Mouse (Mus musculus) frontal cortex, postnatal 25 days (tissue): ENCODE data around the gene Rhox3f.
"Not testable (repeated sequence)": the region's sequence is repeated elsewhere in the genome, so short reads cannot be mapped to it uniquely, and the experiment has no call there.

Experiments
- DNase-seq, 2 experiments: peaks; one replicate each; pipeline ENCODE4 v3.0.0; 2022; ENCODE audit warnings: low spot score in 2 of 2

Gene Rhox3f

GRCm38 (mm10) chrX:37580692-37581091 is at the start of gene Rhox3f:
TSS of gene Rhox3f (plus strand) at chrX:37580992.
- not testable (repeated sequence) for DNase-seq

DNA sequence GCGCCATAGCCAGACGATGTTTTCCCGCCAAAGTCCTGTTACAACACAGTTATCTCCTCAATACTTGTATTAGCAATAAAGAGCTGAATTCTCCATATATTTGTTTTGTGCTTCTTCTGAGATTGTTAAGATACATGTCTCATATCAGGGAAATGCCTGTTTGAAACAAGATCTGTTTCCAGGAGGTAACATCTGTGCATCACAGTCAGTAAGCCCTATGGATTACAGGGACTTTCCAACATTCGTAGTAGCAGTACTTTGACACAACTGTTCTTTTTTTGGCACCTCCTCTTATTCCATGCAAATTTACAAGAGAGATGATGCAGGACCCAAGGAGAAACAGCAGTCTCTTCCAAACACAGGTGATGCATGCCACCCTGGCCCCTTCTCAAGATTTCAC is 39.1 kb upstream of the Rhox3f start, which contains the start of gene Rhox3e:
Gene Rhox3e (plus strand): TSS at position 301 of the 400 bp plus-strand sequence.
- not testable (repeated sequence) for DNase-seq

DNA sequence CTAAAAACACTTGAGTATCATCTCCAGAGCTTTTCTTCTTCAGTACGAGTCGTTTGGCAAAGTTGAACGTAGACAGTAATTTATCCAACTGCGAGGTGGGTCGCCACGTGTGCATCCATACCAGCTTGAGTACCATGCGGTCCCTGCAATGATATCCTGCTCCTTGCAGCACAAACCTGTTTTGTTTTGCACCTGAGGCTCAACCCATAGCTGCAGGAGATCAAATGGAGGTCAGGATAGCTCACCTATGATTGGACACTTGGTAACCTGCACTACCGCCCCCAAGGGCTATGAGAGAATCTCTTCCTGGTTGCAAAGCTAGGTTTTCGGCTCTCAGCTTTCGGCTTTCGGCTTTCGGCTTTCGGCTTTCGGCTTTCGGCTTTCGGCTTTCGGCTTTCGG is 23.7 kb upstream of the Rhox3f start, which contains the start of gene Rhox4e:
Gene Rhox4e (plus strand): TSS at position 301 of the 400 bp plus-strand sequence.
- DNase-seq, result not testable (repeated sequence)

DNA sequence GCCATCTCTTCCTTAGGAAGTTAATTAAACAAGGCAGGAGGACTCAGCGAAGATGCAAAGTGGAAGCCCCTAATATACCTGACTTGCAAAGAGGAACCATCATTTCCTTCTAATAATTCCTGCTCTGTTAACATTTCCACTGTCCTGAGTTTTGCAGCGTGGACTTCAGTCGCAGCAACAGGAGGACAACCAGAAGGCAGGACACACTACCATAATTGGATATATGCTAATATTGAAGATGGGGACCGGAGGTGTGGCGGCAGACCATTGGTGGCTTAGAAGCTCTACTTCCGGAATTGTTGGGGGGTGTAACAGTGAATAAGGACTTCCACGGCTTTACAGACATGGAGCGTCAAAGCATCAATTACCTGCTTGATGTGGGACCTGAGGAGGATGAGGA is 9.7 kb upstream of the Rhox3f start, which contains the start of gene Rhox2f:
Gene Rhox2f (plus strand): TSS at position 301 of the 400 bp plus-strand sequence.
- DNase-seq, result not testable (repeated sequence)

DNA sequence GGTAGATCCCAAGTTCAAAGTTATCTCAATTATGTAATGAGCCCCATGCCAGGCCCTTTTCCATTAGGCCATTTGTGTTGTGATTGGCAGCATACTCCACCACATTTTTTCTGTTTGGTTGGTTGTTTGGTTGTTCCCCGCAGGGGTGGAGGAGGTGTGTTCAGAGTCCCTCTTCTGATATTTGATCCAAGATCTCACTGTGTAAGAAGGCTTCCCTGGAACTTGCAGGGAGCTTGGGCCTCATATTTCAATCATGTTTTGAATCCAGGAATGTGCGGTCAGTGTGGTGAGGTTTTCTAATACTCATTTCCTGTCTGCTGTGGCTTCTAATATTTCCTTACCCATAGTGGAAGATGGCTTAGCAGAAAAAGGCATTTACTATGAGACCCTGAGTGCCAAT is 8.2 kb upstream of the Rhox3f start:
- DNase-seq, result not testable (repeated sequence)

- not testable (repeated sequence) for DNase-seq
Observed at GRCm38 (mm10) chrX:37607604-37608003, 26.8 kb downstream of the Rhox3f start, which contains the start of gene Rhox4f. TSS of gene Rhox4f (minus strand) at chrX:37607704.

GRCm38 (mm10) chrX:37628512-37628911 is 47.7 kb downstream of the Rhox3f start, which contains the start of gene Rhox3g:
TSS of gene Rhox3g (minus strand) at chrX:37628612.
- not testable (repeated sequence) for DNase-seq
